Mouse (Mus musculus) layer of hippocampus, adult 8-10 months (tissue): ENCODE results near the gene Itpka. TPM values are rescaled to one million over a fixed set of nuclear protein-coding genes. Genes with fewer than 3 reads are reported as not detected.
"Not testable (repeated sequence)": the region's sequence is repeated elsewhere in the genome, so short reads cannot be mapped to it uniquely, and the experiment has no call there.

Source experiments
- DNase-seq, 2 experiments: peaks; one replicate each; pipeline ENCODE4 v3.0.0; 2022; ENCODE audit warnings: low spot score in 2 of 2
- total RNA-seq, 4 experiments: library from RNA; stranded (reverse); gene quantifications; 2 replicates each; pipeline ENCODE4 v1.2.4; 2022

Gene Itpka
- total RNA-seq: 100 to 1,000 TPM; 213 to 245 (median 228) TPM

DNA sequence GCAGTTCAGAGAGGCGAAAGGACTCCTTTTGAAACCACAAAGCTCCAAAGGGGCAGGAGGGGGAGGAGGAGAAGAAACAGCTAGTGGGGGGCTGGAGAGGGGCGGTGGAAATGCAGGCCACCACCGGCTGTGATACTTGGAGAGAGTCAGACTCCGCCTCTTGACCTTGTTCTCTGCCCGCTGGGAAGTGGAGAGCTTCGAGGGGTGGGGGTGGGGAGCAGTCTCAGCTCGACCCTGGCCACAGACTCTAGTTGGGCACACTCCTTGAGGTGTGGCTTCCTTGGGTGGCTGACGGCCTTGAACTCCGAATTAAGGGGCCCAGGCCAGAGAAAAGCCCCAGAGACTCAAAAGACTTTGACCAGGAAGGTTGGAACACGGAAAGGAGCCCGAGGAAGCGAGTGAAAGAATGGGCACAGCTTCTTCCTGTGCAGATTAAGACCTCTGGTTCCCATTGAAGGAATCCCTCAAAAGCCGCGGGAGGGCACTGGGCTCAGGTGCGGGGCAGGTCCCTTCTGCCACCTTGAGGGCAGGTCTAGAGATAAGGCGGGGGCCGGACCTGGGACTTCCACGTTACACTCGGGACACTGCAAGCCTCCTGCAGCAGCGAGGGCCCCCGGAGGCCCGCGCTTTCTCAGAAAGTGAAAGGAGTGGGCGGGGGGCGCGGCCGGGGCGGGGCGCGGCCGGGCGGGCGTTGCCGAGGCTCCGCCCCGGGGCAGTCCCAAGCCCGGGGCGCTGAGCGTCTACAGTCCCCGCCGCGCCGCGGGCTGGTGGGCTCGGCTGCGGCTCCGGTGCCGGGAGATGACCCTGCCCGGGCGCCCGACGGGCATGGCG is at the start of gene Itpka:
Itpka (plus strand) TSS at position 757 of the 831 bp plus-strand sequence.
- no peak for DNase-seq

DNA sequence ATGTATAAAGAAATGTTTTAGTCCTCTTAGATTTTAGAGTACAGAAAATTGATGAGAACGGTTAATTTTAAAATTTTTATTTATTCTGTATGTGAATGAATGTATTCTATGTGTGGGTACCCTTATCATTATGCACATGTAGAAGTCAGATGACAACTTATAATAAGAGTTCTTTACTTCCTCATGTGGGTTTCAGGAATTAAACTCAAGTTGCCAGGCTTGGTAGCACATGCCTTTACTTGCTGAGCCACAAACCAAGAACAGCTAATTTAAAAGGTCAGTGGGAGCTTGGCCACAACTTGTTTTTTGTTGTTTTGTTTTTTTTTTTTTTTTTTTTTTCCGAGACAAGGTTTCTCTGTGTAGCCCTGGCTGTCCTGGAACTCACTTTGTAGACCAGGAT is 47.3 kb upstream of the Itpka start:
- no peak for DNase-seq

DNA sequence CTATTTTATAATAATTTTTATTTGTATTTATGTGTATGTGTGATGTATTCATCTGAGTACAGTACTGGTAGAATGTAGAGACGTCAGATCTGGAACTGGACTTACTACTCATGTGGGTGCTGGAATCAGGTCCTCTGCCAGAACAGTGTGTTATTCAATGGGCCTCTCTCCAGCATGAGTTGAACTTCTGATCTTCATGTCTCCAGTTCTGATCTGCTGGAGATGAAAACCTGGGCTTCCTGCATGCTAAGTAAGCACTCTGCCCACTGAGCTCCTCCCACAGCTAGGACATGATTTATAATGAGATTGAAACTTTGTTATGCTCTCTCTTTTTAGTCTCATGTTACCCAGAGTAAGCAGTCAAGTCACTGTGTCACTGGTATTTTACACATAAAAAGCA is 46.0 kb upstream of the Itpka start:
- no peak for DNase-seq

DNA sequence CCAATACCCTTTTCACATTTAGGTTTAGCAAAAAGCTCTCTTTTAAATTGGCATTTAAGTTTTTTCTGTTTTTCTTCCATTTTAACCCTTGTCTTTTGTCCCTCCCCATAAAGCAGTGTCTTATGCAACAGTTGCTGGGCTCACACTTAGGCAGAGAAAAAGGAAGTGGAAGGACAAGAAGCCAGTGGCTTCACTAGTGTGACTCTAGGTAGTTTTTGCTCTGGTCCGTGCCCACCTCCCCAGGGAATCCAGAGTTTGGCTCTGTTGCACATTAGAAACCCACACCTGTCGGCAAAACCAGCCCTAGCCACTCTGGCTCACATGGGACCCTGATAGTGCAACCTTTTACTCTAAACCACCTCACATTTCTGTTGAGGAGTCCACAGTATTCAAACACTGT is 43.7 kb upstream of the Itpka start:
- no peak for DNase-seq

DNA sequence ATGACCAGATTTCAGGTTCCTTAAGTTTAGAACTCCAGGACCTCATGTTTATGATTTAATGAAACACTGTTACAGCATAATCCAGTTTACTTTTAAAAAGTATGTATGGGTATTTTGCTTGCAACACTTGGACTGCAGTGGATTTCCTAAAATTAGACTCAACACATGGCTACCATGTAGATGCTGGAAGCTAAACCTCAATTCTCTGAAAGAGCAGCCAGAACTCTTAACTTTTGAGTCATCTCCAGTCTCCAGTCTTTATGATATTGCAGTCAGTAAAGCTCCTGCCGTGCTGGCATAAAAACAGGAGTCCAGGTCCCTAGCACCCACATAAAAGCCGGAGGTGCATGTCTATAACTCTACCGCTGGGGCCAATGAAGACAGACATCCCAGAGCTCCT is 42.2 kb upstream of the Itpka start:
- no peak for DNase-seq

DNA sequence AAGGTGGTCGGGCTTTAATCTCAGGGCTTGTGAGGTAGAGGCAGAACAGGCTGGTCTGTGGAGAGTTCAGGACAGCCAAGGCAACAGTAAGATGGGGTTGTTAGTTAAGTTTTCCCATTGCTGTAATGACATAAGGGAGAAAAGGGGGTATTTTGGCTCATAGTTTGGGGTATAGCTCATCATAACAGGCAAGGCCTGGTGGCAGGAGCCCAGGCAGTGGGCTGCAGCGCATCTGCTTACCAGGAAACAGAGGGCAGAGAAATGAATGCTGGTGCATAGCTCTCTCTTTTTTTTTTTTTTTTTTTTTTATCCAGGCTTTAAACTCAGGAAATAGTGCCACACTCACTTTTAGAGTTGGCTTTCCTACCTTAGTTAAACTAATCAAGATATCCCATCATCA is 39.0 kb upstream of the Itpka start:
- DNase-seq: peak; percentile 36 to 46

DNA sequence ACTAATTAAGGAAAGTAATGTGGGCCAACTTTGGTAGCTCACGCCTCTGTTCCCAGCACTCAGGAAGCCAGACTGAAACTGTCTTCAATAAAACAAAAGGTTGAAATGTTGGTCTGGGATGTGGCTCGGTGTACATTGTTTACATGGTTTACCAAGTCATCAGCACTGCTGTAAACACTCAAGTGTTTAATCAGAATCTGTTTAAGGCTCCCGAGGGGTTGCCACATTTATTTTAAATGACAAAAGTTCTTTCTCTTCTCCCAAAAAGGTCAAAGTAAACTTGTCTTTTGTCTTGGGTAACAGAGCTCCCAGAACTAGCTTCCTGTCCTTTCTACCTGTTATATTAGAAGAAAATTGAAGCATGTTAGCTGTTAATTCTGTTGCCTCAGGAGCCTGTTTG is 34.5 kb upstream of the Itpka start:
- DNase-seq: no peak

DNA sequence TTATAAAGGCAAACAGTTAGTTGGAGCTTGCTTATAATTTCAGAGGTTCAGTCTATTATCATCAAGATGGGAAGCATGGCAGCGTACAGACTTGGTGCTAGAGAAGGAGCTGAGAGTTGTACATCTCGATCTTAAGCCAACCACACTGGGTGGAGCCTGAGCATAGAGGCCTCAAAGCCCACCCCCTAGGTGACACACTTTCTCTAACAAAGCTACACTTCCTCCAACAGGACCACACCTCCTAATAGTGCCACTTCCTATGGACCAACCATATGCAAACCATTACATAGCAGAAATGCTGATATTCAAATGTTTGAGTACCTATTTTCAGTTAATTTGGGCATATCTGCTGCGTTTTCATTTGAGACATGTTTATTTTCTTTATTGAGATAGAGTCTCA is 32.1 kb upstream of the Itpka start:
- DNase-seq: no peak

DNA sequence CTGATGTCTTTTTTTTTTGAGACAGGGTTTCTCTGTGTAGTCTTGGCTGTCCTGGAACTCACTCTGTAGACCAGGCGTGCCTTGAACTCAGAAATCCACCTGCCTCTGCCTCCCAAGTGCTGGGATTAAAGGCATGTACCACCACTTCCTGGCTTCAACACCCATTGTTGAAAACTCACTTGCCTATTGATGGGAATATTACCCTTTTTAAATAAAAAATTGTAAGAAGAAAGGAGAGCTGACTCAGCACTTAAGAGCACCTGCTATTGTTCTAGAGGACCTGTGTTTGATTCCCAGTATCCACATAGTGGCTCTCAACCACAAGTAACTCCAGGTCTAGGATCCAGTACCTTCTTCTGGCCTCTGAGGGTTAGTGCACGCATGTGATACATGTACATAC is 26.3 kb upstream of the Itpka start:
- not testable (repeated sequence) for DNase-seq

DNA sequence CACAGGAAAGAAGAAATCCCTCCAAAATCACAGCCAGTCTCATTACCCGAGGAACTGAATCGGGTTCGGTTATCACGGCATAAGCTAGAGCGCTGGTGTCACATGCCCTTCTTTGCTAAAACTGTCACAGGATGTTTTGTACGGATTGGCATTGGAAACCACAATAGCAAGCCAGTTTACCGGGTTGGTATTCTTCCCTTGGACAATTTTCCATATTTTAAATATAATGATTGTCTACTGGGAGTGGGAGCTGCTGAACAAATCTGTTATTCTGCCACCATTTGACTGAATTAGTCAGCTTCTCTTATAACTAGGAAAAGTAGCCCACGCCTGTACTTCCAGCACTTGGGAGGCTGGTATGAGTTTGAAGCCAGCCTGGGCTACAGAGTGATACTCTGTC is 21.1 kb upstream of the Itpka start:
- peak; percentile 42 to 50 for DNase-seq

DNA sequence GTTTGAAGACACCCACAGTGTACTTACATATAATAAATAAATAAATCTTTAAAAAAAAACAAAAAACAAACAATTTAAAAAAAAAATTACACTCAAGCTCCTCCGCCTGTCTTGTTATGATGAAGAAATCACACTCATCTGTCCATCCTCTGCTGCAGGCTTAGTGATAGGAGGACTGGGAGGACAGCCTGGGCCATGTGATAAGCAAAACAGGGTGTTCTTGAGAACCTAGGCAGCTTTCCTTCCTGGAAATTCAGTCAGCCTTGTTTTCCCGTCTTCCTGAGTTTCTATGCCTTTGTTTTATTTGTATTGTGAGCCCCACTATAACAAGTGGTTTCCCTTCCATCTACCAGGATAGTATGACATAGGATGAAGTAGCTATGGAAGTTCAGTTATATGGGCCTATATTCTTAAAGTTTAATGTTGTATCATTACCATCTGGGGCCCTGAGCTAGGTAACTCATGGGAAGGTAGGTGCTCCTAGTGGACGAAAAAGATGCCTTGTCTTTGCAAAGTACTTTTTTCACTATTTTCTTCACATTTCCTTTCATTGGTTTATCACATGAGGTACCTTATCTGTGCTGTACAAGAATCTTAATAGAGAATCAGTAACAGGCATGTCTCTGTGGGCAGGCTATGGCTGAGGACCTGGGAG is 14.2 kb upstream of the Itpka start:
- DNase-seq: no peak

DNA sequence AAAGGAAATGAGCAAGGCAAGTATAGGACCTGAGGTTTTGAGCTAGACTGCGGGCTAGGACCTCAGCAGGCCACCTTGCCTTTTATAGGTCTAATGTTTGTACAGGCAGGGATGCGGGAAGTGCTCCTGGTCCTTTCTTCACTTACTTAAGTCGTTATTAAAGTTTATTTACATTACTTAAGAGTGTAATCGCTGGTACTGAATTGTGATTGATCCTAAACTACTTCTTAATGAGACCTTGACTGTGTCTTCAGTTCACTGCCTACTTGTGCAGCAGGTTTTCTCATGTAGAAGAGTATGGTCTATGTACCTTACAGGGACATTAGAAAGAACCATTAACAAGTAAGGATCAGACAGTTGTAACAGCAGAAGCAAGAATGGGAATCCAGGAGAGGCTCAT is 11.4 kb upstream of the Itpka start:
- no peak for DNase-seq

DNA sequence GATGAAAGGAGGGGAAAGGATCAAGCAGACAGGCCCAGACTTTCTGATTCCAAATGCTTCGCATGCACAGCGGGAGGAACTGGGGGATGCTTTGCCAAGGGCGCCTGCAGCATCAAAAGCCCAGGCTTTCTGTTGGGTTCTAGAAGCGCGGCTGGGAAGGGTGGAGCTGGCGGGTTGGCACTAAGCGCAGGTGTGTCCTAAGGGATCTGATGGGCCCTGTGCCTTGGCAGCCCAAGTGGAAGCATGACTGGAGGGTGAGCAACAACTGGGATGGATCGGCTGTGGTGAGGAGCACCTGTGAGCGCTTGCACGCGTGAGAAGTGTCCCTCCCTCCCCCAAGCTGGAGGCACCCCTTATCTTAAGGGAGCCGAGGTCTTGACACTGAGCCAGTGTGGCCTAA is 5.0 kb upstream of the Itpka start:
- DNase-seq: no peak

DNA sequence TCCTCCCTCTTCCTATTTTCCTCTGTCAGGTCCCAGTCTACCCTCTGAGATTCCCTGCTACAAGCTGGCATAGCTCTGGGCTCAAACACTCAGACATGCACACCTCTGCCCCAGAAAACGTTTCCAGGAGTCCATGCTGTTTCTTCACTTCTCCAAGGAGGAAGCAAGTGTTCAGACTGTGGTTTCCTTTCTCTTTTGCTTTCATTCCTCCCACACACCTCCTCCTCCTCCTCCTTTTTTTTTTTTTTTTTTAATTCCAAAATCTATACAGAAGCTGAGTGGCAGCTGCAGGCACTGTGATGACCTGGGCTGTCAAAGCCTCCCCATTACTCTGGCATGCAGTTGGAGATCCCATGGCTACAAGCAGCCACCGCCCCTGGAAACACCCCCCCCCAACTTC is 1.6 kb upstream of the Itpka start:
- DNase-seq: no peak

DNA sequence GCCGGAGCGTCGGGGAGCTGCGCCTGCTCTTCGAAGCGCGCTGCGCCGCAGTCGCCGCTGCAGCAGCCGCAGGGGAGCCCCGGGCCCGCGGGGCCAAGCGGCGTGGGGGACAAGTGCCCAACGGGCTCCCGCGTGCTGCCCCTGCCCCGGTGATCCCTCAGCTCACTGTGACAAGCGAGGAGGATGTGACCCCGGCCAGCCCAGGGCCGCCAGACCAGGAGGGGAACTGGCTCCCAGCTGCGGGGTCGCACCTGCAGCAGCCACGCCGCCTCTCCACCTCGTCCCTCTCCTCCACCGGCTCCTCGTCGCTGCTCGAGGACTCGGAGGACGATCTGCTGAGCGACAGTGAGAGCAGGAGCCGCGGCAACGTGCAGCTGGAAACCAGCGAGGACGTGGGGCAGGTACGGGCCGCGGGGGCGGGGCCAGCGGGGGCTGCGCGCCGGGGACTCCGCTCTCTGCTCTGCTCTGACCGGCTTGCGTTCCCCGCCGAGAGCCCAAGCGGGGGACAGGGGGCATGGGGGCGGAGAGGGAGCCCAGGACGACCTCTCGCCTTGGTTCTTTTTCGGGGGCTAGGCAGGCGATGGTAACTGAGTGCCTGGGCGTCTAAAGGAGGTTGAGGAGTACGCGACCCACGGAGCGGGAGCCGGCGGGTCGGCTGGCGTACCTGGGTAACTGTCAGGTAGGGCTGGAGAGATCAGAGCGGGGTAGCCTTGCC is 481 bp downstream of the Itpka start:
- no peak for DNase-seq

DNA sequence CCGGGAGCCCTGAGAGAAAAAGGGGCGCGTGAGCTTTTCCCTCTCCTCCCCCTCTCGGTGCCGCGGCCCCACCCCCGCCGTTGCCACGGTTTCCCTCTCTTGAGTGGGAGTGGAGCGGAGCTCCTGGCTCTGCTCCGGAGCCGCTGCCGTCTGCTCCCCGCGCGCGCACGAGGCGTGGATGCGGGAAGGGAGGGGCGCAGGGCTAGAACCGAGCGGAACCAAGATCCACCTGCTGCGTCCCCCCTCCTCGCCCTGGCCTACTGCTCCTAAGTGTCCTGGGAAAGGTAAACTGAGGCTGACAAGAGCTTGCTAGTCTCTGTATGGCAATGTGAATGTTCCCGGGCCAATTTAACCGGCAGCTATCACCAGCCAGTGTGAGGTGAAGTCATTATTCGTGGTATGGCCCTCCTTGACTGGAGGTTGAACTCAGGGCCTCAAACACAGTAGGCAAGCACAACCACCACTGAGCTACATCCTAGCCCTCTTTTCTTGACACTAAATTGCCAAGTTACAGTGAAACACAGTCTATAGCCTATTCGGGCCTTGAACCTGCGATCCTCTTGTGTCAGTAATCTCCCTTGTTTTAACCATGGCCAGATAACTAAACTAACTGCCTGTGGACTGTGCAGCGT is 1.2 kb downstream of the Itpka start:
- peak; percentile 67 to 70 for DNase-seq

DNA sequence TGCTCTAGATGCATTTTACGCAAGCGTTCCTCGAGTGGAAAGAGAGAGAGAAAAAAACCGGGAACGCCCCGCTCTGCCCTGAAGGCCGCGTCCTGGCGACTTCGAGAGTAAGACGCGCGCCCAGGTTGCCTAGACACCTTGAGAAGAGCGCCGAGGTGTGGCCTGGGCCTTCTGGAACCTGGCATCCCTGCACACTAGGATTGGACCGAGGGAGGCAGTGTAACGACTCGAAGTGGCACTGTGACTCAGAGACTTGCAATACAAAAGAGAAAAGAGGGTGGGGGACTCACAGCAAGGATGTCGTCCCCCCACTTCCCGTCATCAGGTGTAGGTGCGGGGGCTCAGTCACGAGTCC is 1.6 kb downstream of the Itpka start:
- no peak for DNase-seq

DNA sequence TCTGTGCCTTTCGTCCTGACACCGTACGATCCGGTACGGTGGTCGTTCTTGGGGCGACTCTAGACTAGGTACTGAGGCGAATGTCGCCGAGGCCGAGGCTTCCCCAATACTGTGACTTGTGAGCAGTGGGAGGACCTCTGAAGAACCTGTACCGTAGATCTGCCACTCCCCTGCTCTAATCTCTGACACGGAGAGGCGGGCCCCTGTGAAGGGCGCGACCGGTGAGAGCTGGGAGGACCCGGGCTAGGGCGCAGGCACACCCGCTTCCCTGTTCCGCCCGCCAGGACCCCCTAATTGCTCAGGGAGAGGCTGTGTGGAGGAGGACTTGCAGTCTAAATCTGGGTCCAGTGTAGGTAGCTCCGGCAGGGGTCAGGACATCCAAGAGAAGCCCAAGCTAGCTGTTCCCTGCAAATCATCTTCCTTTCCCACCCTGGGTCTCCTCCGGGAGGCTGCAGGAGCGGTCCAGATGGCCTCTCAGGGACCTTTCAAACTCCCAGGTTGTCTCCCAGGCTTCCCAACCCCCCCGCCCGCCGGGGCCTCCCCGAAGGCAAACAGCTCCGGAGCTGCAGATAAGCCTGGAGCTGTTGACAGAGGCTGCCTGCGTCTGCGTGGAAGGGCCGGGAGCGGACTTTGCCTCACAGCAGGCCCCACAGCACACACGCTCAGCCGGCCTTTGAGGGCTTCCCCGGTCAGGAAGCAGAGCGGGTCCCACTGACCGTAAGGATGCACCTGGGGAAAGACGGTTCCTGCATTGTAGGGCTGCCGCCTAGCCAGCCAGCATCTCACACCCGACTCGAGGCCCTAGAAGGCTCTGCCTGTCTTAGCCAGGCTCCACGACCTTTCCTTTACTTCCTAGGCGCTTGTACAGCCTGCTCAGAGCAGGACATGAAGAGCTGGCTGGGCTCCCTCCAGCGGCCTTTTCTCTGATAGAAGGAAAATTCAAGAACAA is 2.3 kb downstream of the Itpka start:
- no peak for DNase-seq

DNA sequence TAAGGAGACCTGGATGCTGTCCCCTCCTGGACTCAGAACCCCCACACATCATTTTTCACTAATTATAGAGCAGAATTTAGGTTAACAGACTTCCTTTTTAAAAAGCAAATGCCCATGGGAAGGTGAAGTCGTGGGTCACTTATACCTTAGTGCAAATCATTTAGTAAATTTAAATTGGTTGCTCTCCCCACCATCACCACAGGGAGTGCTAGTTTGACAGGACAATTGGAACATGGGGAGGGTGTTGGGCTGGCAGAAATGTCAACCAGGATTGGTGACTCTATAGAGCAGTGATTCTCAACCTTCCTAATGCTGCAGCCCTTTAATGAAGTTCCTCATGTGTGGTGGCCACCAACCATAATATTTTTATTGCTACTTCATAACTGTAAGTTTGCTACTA is 3.1 kb downstream of the Itpka start:
- DNase-seq: no peak

DNA sequence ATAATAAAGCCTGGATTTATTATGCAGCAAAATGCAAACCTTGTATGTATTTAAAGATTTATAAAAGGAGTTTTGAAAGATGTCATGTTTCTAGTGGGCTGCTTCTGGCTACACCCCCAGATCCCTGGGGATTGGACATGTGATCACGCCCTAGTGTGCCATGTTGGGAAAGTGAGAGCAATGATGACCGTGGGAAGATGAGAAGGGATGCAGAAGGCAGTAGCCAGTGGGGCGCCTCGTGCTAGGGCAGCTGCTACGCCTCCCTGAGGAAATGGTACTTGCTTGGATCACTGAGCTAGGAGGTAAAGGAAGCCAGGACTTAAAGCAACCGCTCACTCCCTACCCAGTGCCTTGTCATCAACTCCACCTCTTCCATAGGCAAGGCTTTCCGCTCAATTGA is 5.4 kb downstream of the Itpka start:
- DNase-seq: no peak

DNA sequence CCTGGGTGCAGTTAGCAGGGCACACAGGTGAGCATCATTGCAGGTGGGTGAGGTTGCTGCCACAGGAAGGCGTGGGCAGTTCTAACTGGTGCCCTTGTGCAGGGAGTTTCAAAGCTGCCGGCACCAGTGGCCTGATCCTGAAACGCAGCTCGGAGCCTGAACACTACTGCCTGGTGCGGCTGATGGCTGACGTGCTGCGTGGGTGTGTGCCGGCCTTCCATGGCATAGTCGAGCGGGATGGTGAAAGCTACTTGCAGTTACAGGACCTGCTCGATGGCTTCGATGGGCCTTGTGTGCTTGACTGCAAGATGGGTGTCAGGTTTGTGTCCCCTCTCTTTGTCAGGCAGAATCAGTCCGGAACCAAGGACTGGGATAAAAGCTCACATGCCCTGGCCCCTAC is 7.1 kb downstream of the Itpka start:
- DNase-seq: no peak
